Mouse (Mus musculus): ENCODE results near the gene Adar. TPM values are rescaled to one million over a fixed set of nuclear protein-coding genes. Genes with fewer than 3 reads are reported as not detected.
A peak's percentile ranks its signal among the peaks of the same experiment; 100 is the strongest.

The Adar gene
- total and polyA plus RNA-seq, 3 experiments = 11.5 to 33.1 (median 20.4) TPM

DNA sequence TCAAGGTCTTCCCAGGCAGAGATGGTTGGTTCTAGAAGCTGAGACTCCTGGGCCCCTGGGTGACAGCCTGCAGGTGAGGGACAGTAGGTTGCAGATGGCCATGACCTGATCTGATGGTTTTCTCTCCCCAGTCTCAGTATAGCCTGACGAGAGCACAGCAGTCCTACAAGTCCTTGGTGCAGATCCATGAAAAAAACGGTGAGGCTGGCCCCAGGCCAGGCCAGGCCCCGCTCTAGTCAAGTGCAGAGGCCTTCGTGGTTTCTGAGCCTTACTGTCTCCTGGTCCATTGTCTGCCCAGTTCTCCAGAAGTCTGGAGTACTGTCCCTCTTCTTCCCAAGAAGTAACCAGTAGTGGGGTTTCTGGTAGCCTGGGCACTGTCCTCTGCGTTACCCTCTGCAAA is 66.8 kb downstream of the Adar start:
- no peak for DNase-seq (ENCODE audit: extremely low read depth)
- H3K4me1 ChIP-seq (ENCODE audit: control insufficient read depth in 1 of 2, insufficient read depth in 2 of 2) = peaks cover 2 to 27% of the 10 kb centered on the region in 2 experiments; a peak in 2 of 4 replicates
- no peaks in the 10 kb centered on the region for H3K9me3 ChIP-seq (replicated peaks; ENCODE audit: low read length)
- peaks cover 58 to 75% of the 10 kb centered on the region in 2 experiments for H3K36me3 ChIP-seq (replicated peaks in 1 of 2; ENCODE audit: control insufficient read depth in 1 of 2, insufficient read depth in 1 of 2, low read length in 1 of 2)
- no peaks in the 10 kb centered on the region for H3K79me2 ChIP-seq (replicated peaks; ENCODE audit: control insufficient read depth, extremely low read depth, insufficient read depth, poor library complexity, severe bottlenecking)
- H3K4me2 ChIP-seq (ENCODE audit: insufficient read depth, low read depth, poor library complexity, severe bottlenecking) = no peak overlapping the region
- in situ Hi-C loops (cut with MboI; ENCODE audit: low pct_ligation_motif_present, low pct_unique_long_range_greater_than_20kb, low sequenced_read_pairs) (loop anchor here (25.0 kb wide), 1 partner anchor 181 kb away; the partner anchor contains the start of gene Atp8b2), dilution Hi-C loops (cut with MboI; ENCODE audit: extremely low pct_ligation_motif_present, extremely low pct_unique_long_range_greater_than_20kb, low sequenced_read_pairs) (no loop called here)
- no peak overlapping the region for H3K4me3 ChIP-seq (replicated peaks in 1 of 3; ENCODE audit: low read depth in 2 of 3, low read length in 2 of 3, poor library complexity in 1 of 3)
- no peak overlapping the region for H3K27ac ChIP-seq (ENCODE audit: insufficient read depth, low read depth)
- no peak overlapping the region for H3K9ac ChIP-seq (ENCODE audit: insufficient read depth, low read depth)
- no peak for TF ChIP-seq USF2 (conservative IDR thresholded peaks at IDR 0.05; ENCODE audit: low read depth, low read length)
- peak; percentile 26; the same call in 1 of the 2 replicates for TF ChIP-seq POLR2A (IDR thresholded peaks at IDR 0.05; ENCODE audit: low read depth, low read length)
- no peaks in the 10 kb centered on the region for H3K27me3 ChIP-seq (replicated peaks)

DNA sequence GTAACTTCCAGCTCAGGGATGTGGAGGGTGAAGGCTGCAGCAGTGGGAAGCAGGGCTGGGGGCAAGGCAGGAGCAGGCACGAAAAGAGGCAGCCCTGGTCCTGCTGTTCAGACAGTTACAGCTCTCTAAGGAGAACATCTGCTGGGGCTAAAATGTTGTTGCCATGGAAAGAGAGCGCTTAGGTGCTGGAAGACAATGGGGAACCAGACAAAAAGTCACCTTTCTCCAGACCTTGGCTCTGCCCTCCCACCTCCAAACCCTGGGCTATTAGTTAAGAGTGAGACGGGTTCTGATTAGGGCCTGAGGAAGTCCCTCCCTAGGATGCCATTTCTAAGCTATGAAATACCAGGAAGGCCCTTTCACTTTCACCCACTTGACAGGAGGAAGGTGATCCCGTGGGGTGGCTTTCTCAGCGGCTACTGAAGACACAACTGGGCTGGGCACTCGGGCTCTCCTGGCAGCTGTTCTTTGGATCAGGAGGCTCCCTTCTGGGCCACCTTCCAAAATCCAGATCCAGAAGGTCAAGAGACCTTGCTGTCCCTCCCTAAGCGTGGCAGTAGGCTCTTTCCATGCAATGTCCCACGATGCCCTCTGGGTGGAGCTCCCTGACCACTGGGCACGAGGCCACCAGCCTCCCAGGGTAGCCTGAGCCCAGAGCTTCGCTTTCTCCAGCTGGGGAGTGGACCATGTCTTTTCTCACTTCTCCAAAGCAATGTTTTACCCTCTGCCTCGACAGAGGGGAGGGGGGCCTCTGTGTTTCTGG is 70.3 kb downstream of the Adar start:
- in situ Hi-C loops (cut with MboI; ENCODE audit: low pct_ligation_motif_present, low pct_unique_long_range_greater_than_20kb, low sequenced_read_pairs) (loop anchor here (5.0 to 25.0 kb wide), 2 partner anchors 67 to 177 kb away; partner anchors contain the start of gene Atp8b2), dilution Hi-C loops (cut with MboI; ENCODE audit: extremely low pct_ligation_motif_present, extremely low pct_unique_long_range_greater_than_20kb, low sequenced_read_pairs) (no loop called here)
- Histone ChIP-seq H3K9me3 (replicated peaks; ENCODE audit: low read length) (no peaks in the 10 kb centered on the region), H3K79me2 (replicated peaks; ENCODE audit: control insufficient read depth, extremely low read depth, insufficient read depth, poor library complexity, severe bottlenecking) (no peaks in the 10 kb centered on the region), H3K4me3 (replicated peaks in 1 of 3; ENCODE audit: low read depth in 2 of 3, low read length in 2 of 3, poor library complexity in 1 of 3) (no peak overlapping the region), H3K27me3 (replicated peaks) (no peaks in the 10 kb centered on the region), H3K9ac (ENCODE audit: insufficient read depth, low read depth) (0 out of 2 replicates have a peak overlapping the region, but pooled peaks have one; percentile 36), H3K36me3 (replicated peaks in 1 of 2; ENCODE audit: control insufficient read depth in 1 of 2, insufficient read depth in 1 of 2, low read length in 1 of 2) (peaks cover 31 to 40% of the 10 kb centered on the region in 2 experiments), H3K4me2 (ENCODE audit: insufficient read depth, low read depth, poor library complexity, severe bottlenecking) (peak overlapping the region; percentile 74), H3K27ac (ENCODE audit: insufficient read depth, low read depth) (no peak overlapping the region), H3K4me1 (ENCODE audit: control insufficient read depth in 1 of 2, insufficient read depth in 2 of 2) (peaks cover 2 to 30% of the 10 kb centered on the region in 2 experiments; a peak in 2 of 4 replicates)
- DNase-seq (ENCODE audit: extremely low read depth) = peak; percentile 51
- no peak for TF ChIP-seq ZKSCAN1 (IDR thresholded peaks at IDR 0.05; ENCODE audit: borderline replicate concordance, low read depth, low read length)
- peak; percentile 93 for TF ChIP-seq SMC3 (IDR thresholded peaks at IDR 0.05; ENCODE audit: low read depth, low read length)
- TF ChIP-seq ELF1 (IDR thresholded peaks at IDR 0.05; ENCODE audit: low read depth, low read length) = peak; percentile 9; the same call in 1 of the 2 replicates
- 0 out of 2 replicates have a peak, but pooled peaks have one; percentile 26 for TF ChIP-seq NELFE (IDR thresholded peaks at IDR 0.05; ENCODE audit: low read depth, low read length)
- no peak for TF ChIP-seq USF1 (IDR thresholded peaks at IDR 0.05; ENCODE audit: low read depth, low read length)
- TF ChIP-seq CTCF (conservative IDR thresholded peaks at IDR 0.05 in 1 of 2, IDR thresholded peaks at IDR 0.05 in 1 of 2; ENCODE audit: low read depth in 2 of 2, low read length in 2 of 2) = peak; percentile 46 to 94; a peak in 3 of 4 replicates
- TF ChIP-seq MAX (IDR thresholded peaks at IDR 0.05; ENCODE audit: low read length) = no peak
- TF ChIP-seq CHD1 (IDR thresholded peaks at IDR 0.05; ENCODE audit: low read depth, low read length) = no peak
- 0 out of 2 replicates have a peak, but pooled peaks have one; percentile 55 for TF ChIP-seq MAZ (IDR thresholded peaks at IDR 0.05; ENCODE audit: low read depth, low read length)
- no peak for TF ChIP-seq HCFC1 (IDR thresholded peaks at IDR 0.05; ENCODE audit: low read depth, low read length)
- 0 out of 2 replicates have a peak, but pooled peaks have one; percentile 23 for TF ChIP-seq MYC (IDR thresholded peaks at IDR 0.05; ENCODE audit: low read depth, low read length)
- no peak for TF ChIP-seq TBP (conservative IDR thresholded peaks at IDR 0.05; ENCODE audit: low read depth, low read length)
- no peak for TF ChIP-seq ETS1 (conservative IDR thresholded peaks at IDR 0.05; ENCODE audit: low read depth, low read length)
- TF ChIP-seq MEF2A (IDR thresholded peaks at IDR 0.05; ENCODE audit: borderline replicate concordance, low read depth, low read length) = no peak; the same call in 1 of the 2 replicates
- TF ChIP-seq RCOR1 (conservative IDR thresholded peaks at IDR 0.05; ENCODE audit: low read depth, low read length) = no peak; the same call in 1 of the 2 replicates
- no peak for TF ChIP-seq ZMIZ1 (IDR thresholded peaks at IDR 0.05; ENCODE audit: low read depth, low read length)
- no peak for TF ChIP-seq JUN (IDR thresholded peaks at IDR 0.05; ENCODE audit: insufficient read depth, low read depth, low read length)
- no peak for TF ChIP-seq PAX5 (IDR thresholded peaks at IDR 0.05; ENCODE audit: low read length)
- TF ChIP-seq MXI1 (IDR thresholded peaks at IDR 0.05; ENCODE audit: low read depth, low read length) = peak; percentile 30; the same call in 1 of the 2 replicates
- no peak for TF ChIP-seq MAFK (IDR thresholded peaks at IDR 0.05; ENCODE audit: insufficient replicate concordance, low read length)
- peak; percentile 19; the same call in 1 of the 2 replicates for TF ChIP-seq TCF12 (IDR thresholded peaks at IDR 0.05; ENCODE audit: low read depth, low read length)
- TF ChIP-seq POLR2A (IDR thresholded peaks at IDR 0.05; ENCODE audit: low read depth, low read length) = no peak
- TF ChIP-seq IRF4 (IDR thresholded peaks at IDR 0.05; ENCODE audit: low read depth, low read length) = peak; percentile 79
- no peak for TF ChIP-seq EP300 (IDR thresholded peaks at IDR 0.05; ENCODE audit: low read length)
- no peak for TF ChIP-seq POLR2AphosphoS2 (IDR thresholded peaks at IDR 0.05; ENCODE audit: low read depth, low read length)
- peak; percentile 5; the same call in 1 of the 2 replicates for TF ChIP-seq BHLHE40 (IDR thresholded peaks at IDR 0.05; ENCODE audit: low read depth, low read length)
- TF ChIP-seq CHD2 (IDR thresholded peaks at IDR 0.05; ENCODE audit: low read length) = no peak
- TF ChIP-seq ZC3H11A (IDR thresholded peaks at IDR 0.05; ENCODE audit: low read depth, low read length) = peak; percentile 65
- no peak for TF ChIP-seq GABPA (IDR thresholded peaks at IDR 0.05; ENCODE audit: insufficient replicate concordance, low read depth, low read length)
- no peak for TF ChIP-seq ZNF384 (IDR thresholded peaks at IDR 0.05; ENCODE audit: low read depth, low read length)
